Mouse (Mus musculus): ENCODE data around the gene Otp.

The Otp gene

GRCm38 (mm10) chr13:94875396-94875880 lies at the start of gene Otp:
TSS of gene Otp (plus strand) at chr13:94875602.
- DNase-seq (ENCODE audit: extremely low read depth, insufficient read length, low spot score) = no peak

- DNase-seq (ENCODE audit: extremely low read depth, insufficient read length, low spot score) = no peak
Observed at GRCm38 (mm10) chr13:94826389-94826788, 49.0 kb upstream of the Otp start.

- no peak for DNase-seq (ENCODE audit: extremely low read depth, insufficient read length, low spot score)
Observed at GRCm38 (mm10) chr13:94826986-94827385, 48.4 kb upstream of the Otp start.

- no peak for DNase-seq (ENCODE audit: extremely low read depth, insufficient read length, low spot score)
Observed at GRCm38 (mm10) chr13:94827847-94828246, 47.6 kb upstream of the Otp start.

GRCm38 (mm10) chr13:94838047-94838720 lies 37.2 kb upstream of the Otp start:
- DNase-seq (ENCODE audit: extremely low read depth, insufficient read length, low spot score) = no peak

- no peak for DNase-seq (ENCODE audit: extremely low read depth, insufficient read length, low spot score)
Observed at GRCm38 (mm10) chr13:94838756-94839337, 36.6 kb upstream of the Otp start.

GRCm38 (mm10) chr13:94843236-94843635 lies 32.2 kb upstream of the Otp start:
- DNase-seq (ENCODE audit: extremely low read depth, insufficient read length, low spot score) = no peak

- no peak for DNase-seq (ENCODE audit: extremely low read depth, insufficient read length, low spot score)
Observed at GRCm38 (mm10) chr13:94847870-94848269, 27.5 kb upstream of the Otp start.

GRCm38 (mm10) chr13:94849351-94849750 lies 26.1 kb upstream of the Otp start:
- DNase-seq (ENCODE audit: extremely low read depth, insufficient read length, low spot score) = no peak

GRCm38 (mm10) chr13:94858016-94858575 lies 17.3 kb upstream of the Otp start:
- no peak for DNase-seq (ENCODE audit: extremely low read depth, insufficient read length, low spot score)

- no peak for DNase-seq (ENCODE audit: extremely low read depth, insufficient read length, low spot score)
Observed at GRCm38 (mm10) chr13:94859256-94859655, 16.1 kb upstream of the Otp start.

- no peak for DNase-seq (ENCODE audit: extremely low read depth, insufficient read length, low spot score)
Observed at GRCm38 (mm10) chr13:94862491-94863230, 12.7 kb upstream of the Otp start.

- DNase-seq (ENCODE audit: extremely low read depth, insufficient read length, low spot score) = no peak
Observed at GRCm38 (mm10) chr13:94866906-94867305, 8.5 kb upstream of the Otp start.

GRCm38 (mm10) chr13:94867772-94868171 lies 7.6 kb upstream of the Otp start:
- DNase-seq (ENCODE audit: extremely low read depth, insufficient read length, low spot score) = no peak

GRCm38 (mm10) chr13:94868478-94868950 lies 6.9 kb upstream of the Otp start:
- DNase-seq (ENCODE audit: extremely low read depth, insufficient read length, low spot score) = no peak

GRCm38 (mm10) chr13:94869541-94869940 lies 5.9 kb upstream of the Otp start:
- DNase-seq (ENCODE audit: extremely low read depth, insufficient read length, low spot score) = no peak

GRCm38 (mm10) chr13:94870071-94870460 lies 5.3 kb upstream of the Otp start:
- DNase-seq (ENCODE audit: extremely low read depth, insufficient read length, low spot score) = no peak

- DNase-seq (ENCODE audit: extremely low read depth, insufficient read length, low spot score) = no peak
Observed at GRCm38 (mm10) chr13:94870461-94871186, 4.8 kb upstream of the Otp start.

- DNase-seq (ENCODE audit: extremely low read depth, insufficient read length, low spot score) = no peak
Observed at GRCm38 (mm10) chr13:94871806-94872320, 3.5 kb upstream of the Otp start.

- DNase-seq (ENCODE audit: extremely low read depth, insufficient read length, low spot score) = no peak
Observed at GRCm38 (mm10) chr13:94872439-94872838, 3.0 kb upstream of the Otp start.

All from 3134 (cell line).